Mouse (Mus musculus): ENCODE measurements around the gene Fam207a. TPM values are rescaled to one million over a fixed set of nuclear protein-coding genes. Genes with fewer than 3 reads are reported as not detected.

The Fam207a gene
- polyA plus RNA-seq (2012; rRNA removed) (9.6 and 13.9 TPM in 2 replicates), polyA plus RNA-seq (2014; fragmentation: Nextera tagmentation; extraction: Ambion mirVana) (16.7 and 19.5 TPM in 2 replicates)

- Histone ChIP-seq H3K4me2 (ENCODE audit: low read depth) (peak within 1 kb of the TSS; percentile 71), H3K36me3 (replicated peaks; ENCODE audit: control insufficient read depth, insufficient read depth, low read depth) (peaks cover 9% of the 10 kb centered on the region), H3K9me3 (ENCODE audit: control insufficient read depth, low read length) (no peaks in the 10 kb centered on the region), H3K9ac (replicated peaks) (peak within 1 kb of the TSS; percentile 89), H3K27me3 (ENCODE audit: control insufficient read depth, insufficient read depth, low read length) (no peaks in the 10 kb centered on the region), H3K4me1 (replicated peaks; ENCODE audit: control insufficient read depth in 2 of 2, insufficient read depth in 2 of 2, low read length in 1 of 2) (peaks cover 12 to 19% of the 10 kb centered on the region in 2 experiments), H3K4me3 (ENCODE audit: insufficient read depth in 1 of 2, low read depth in 2 of 2, low read length in 2 of 2) (peak within 1 kb of the TSS; percentile 86 to 97), H3K27ac (peak within 1 kb of the TSS; percentile 62)
- ATAC-seq (ENCODE audit: insufficient read depth) (peak; percentile 92), DNase-seq (ENCODE audit: low read depth in 3 of 3, low spot score in 3 of 3) (peak; percentile 89 to 90 (median 89))
- WGBS (ENCODE audit: insufficient replicate concordance): 1% methylated on average over 73 of the region's 75 CpGs
- TF ChIP-seq EP300 (IDR thresholded peaks at IDR 0.05; ENCODE audit: low read depth) (no peak), CTCF (IDR thresholded peaks at IDR 0.05; ENCODE audit: low read depth) (0 out of 2 replicates have a peak, but pooled peaks have one; percentile 6)
These were observed at the start of gene Fam207a for GRCm38 (mm10) chr10:77515385-77516348. Gene Fam207a, minus strand, starts transcription at chr10:77515785.

- DNase-seq (ENCODE audit: low read depth in 3 of 3, low spot score in 3 of 3) (no peak), ATAC-seq (ENCODE audit: insufficient read depth) (no peak)
- no peak overlapping the region for H3K4me3 ChIP-seq (ENCODE audit: insufficient read depth in 1 of 2, low read depth in 2 of 2, low read length in 2 of 2)
- H3K9ac ChIP-seq (replicated peaks): no peak overlapping the region
- TF ChIP-seq EP300 (IDR thresholded peaks at IDR 0.05; ENCODE audit: low read depth) (no peak), CTCF (IDR thresholded peaks at IDR 0.05; ENCODE audit: low read depth) (no peak)
- H3K4me2 ChIP-seq (ENCODE audit: low read depth): no peak overlapping the region
- no peaks in the 10 kb centered on the region for H3K27me3 ChIP-seq (ENCODE audit: control insufficient read depth, insufficient read depth, low read length)
- WGBS (ENCODE audit: insufficient replicate concordance): 52% methylated on average over 8 of the region's 8 CpGs
- H3K27ac ChIP-seq: no peak overlapping the region
- H3K9me3 ChIP-seq (ENCODE audit: control insufficient read depth, low read length): no peaks in the 10 kb centered on the region
- no peaks in the 10 kb centered on the region for H3K36me3 ChIP-seq (replicated peaks; ENCODE audit: control insufficient read depth, insufficient read depth, low read depth)
- peaks cover 0 to 13% of the 10 kb centered on the region in 2 experiments; a peak in 3 of 4 replicates for H3K4me1 ChIP-seq (replicated peaks; ENCODE audit: control insufficient read depth in 2 of 2, insufficient read depth in 2 of 2, low read length in 1 of 2)
These were observed 49.4 kb upstream of the Fam207a start for GRCm38 (mm10) chr10:77565005-77565404.

GRCm38 (mm10) chr10:77561508-77561907 is 45.9 kb upstream of the Fam207a start:
- Histone ChIP-seq H3K9ac (replicated peaks) (no peak overlapping the region), H3K27ac (no peak overlapping the region), H3K4me2 (ENCODE audit: low read depth) (no peak overlapping the region), H3K36me3 (replicated peaks; ENCODE audit: control insufficient read depth, insufficient read depth, low read depth) (no peaks in the 10 kb centered on the region), H3K4me1 (replicated peaks; ENCODE audit: control insufficient read depth in 2 of 2, insufficient read depth in 2 of 2, low read length in 1 of 2) (peaks cover 0 to 13% of the 10 kb centered on the region in 2 experiments; a peak in 3 of 4 replicates), H3K9me3 (ENCODE audit: control insufficient read depth, low read length) (no peaks in the 10 kb centered on the region), H3K4me3 (ENCODE audit: insufficient read depth in 1 of 2, low read depth in 2 of 2, low read length in 2 of 2) (no peak overlapping the region), H3K27me3 (ENCODE audit: control insufficient read depth, insufficient read depth, low read length) (no peaks in the 10 kb centered on the region)
- peak; percentile 51; the same call in 1 of the 2 replicates for ATAC-seq (ENCODE audit: insufficient read depth)
- TF ChIP-seq EP300 (IDR thresholded peaks at IDR 0.05; ENCODE audit: low read depth) (no peak), CTCF (IDR thresholded peaks at IDR 0.05; ENCODE audit: low read depth) (no peak)
- DNase-seq (ENCODE audit: low read depth in 3 of 3, low spot score in 3 of 3): no peak
- WGBS (ENCODE audit: insufficient replicate concordance): 32% methylated on average over 2 of the region's 2 CpGs

GRCm38 (mm10) chr10:77560830-77561229 is 45.2 kb upstream of the Fam207a start:
- no peak overlapping the region for H3K27ac ChIP-seq
- no peaks in the 10 kb centered on the region for H3K36me3 ChIP-seq (replicated peaks; ENCODE audit: control insufficient read depth, insufficient read depth, low read depth)
- no peak overlapping the region for H3K4me3 ChIP-seq (ENCODE audit: insufficient read depth in 1 of 2, low read depth in 2 of 2, low read length in 2 of 2)
- TF ChIP-seq EP300 (IDR thresholded peaks at IDR 0.05; ENCODE audit: low read depth) (no peak), CTCF (IDR thresholded peaks at IDR 0.05; ENCODE audit: low read depth) (no peak)
- WGBS (ENCODE audit: insufficient replicate concordance): 67% methylated on average over 9 of the region's 9 CpGs
- no peak for DNase-seq (ENCODE audit: low read depth in 3 of 3, low spot score in 3 of 3)
- no peaks in the 10 kb centered on the region for H3K9me3 ChIP-seq (ENCODE audit: control insufficient read depth, low read length)
- H3K27me3 ChIP-seq (ENCODE audit: control insufficient read depth, insufficient read depth, low read length): no peaks in the 10 kb centered on the region
- ATAC-seq (ENCODE audit: insufficient read depth): peak; percentile 51; the same call in 1 of the 2 replicates
- no peak overlapping the region for H3K9ac ChIP-seq (replicated peaks)
- H3K4me1 ChIP-seq (replicated peaks; ENCODE audit: control insufficient read depth in 2 of 2, insufficient read depth in 2 of 2, low read length in 1 of 2): peaks cover 0 to 13% of the 10 kb centered on the region in 2 experiments; a peak in 3 of 4 replicates
- no peak overlapping the region for H3K4me2 ChIP-seq (ENCODE audit: low read depth)

- Histone ChIP-seq H3K27ac (no peak overlapping the region), H3K9me3 (ENCODE audit: control insufficient read depth, low read length) (no peaks in the 10 kb centered on the region), H3K36me3 (replicated peaks; ENCODE audit: control insufficient read depth, insufficient read depth, low read depth) (no peaks in the 10 kb centered on the region), H3K9ac (replicated peaks) (no peak overlapping the region), H3K4me2 (ENCODE audit: low read depth) (no peak overlapping the region), H3K27me3 (ENCODE audit: control insufficient read depth, insufficient read depth, low read length) (no peaks in the 10 kb centered on the region), H3K4me3 (ENCODE audit: insufficient read depth in 1 of 2, low read depth in 2 of 2, low read length in 2 of 2) (no peak overlapping the region), H3K4me1 (replicated peaks; ENCODE audit: control insufficient read depth in 2 of 2, insufficient read depth in 2 of 2, low read length in 1 of 2) (peaks cover 0 to 13% of the 10 kb centered on the region in 2 experiments; a peak in 3 of 4 replicates)
- ATAC-seq (ENCODE audit: insufficient read depth) (no peak), DNase-seq (ENCODE audit: low read depth in 3 of 3, low spot score in 3 of 3) (no peak)
- WGBS (ENCODE audit: insufficient replicate concordance): 75% methylated on average over 11 of the region's 11 CpGs
- no peak for TF ChIP-seq EP300 (IDR thresholded peaks at IDR 0.05; ENCODE audit: low read depth)
- no peak for TF ChIP-seq CTCF (IDR thresholded peaks at IDR 0.05; ENCODE audit: low read depth)
These were observed 44.5 kb upstream of the Fam207a start for GRCm38 (mm10) chr10:77560090-77560489.
